Comparison of ENCODE assay signal across 10 mouse cellular contexts in genomic region chr14:120433931-120434398, GRCm38 (mm10). TPM values are rescaled to one million over a fixed set of nuclear protein-coding genes. Genes with fewer than 3 reads are reported as not detected.
DNase-seq lines count a peak whose midpoint lies in the region; ATAC-seq lines count a peak whose summit lies in the region.
"Had no signal": no experiment of that assay in that cellular context is flagged by ENCODE, and none has a peak within 500 bp of the region (broad histone marks: within the 10 kb centered on the region; RNA-seq: fewer than 3 reads in every experiment).

No protein-coding gene starts in this region.

- H3K36me3 ChIP-seq in embryonic facial prominence, embryonic 10.5 days (replicated peaks) = peaks cover 12% of the 10 kb centered on the region
- peaks cover 15% of the 10 kb centered on the region for H3K36me3 ChIP-seq in limb, embryonic 15.5 days
- H3K36me3 ChIP-seq: midbrain, embryonic 10.5 days had no signal

- ATAC-seq in limb, embryonic 15.5 days (ENCODE audit: insufficient number of reproducible peaks, low FRiP score, low TSS enrichment, low read depth) = peak; percentile 81

- H3K4me2 ChIP-seq in limb, embryonic 15.5 days = peak overlapping the region; percentile 27; the same call in 1 of the 2 replicates
- H3K4me2 ChIP-seq: heart, embryonic 15.5 days had no signal

- peak; percentile 8 for DNase-seq in kidney, postnatal 14 days
- no peak for DNase-seq in kidney, postnatal 10 days
- DNase-seq in B cell, adult 2 months = peak; percentile 5 to 6
- peak; percentile 35 for DNase-seq in embryonic facial prominence, embryonic 10.5 days (ENCODE audit: low spot score)
- DNase-seq in embryo, embryonic 10.5 days (ENCODE audit: low spot score) = no peak
- DNase-seq in right cerebral cortex, postnatal 4 days = no peak
- DNase-seq in thymus, postnatal 0 days (ENCODE audit: low spot score) = no peak

- H3K9me3 ChIP-seq in embryonic facial prominence, embryonic 10.5 days = no peaks in the 10 kb centered on the region
- H3K9me3 ChIP-seq in limb, embryonic 15.5 days = no peaks in the 10 kb centered on the region
- H3K9me3 ChIP-seq: heart, embryonic 15.5 days; midbrain, embryonic 10.5 days had no signal

- 60% methylated on average over 8 of the region's 8 CpGs for WGBS in embryonic facial prominence, embryonic 10.5 days
- 30% methylated on average over 8 of the region's 8 CpGs for WGBS in limb, embryonic 15.5 days

- no peak overlapping the region for H3K4me3 ChIP-seq in embryonic facial prominence, embryonic 10.5 days
- H3K4me3 ChIP-seq in limb, embryonic 15.5 days = no peak overlapping the region
- H3K4me3 ChIP-seq: heart, embryonic 15.5 days; midbrain, embryonic 10.5 days had no signal

- H3K27me3 ChIP-seq in embryonic facial prominence, embryonic 10.5 days (replicated peaks; ENCODE audit: low read depth, poor library complexity, severe bottlenecking) = no peaks in the 10 kb centered on the region
- H3K27me3 ChIP-seq in limb, embryonic 15.5 days = no peaks in the 10 kb centered on the region
- H3K27me3 ChIP-seq: heart, embryonic 15.5 days had no signal

- H3K9ac ChIP-seq in limb, embryonic 15.5 days = no peak overlapping the region
- H3K9ac ChIP-seq: heart, embryonic 15.5 days had no signal

- H3K27ac ChIP-seq in embryonic facial prominence, embryonic 10.5 days (replicated peaks) = 0 out of 2 replicates have a peak overlapping the region, but pooled peaks have one; percentile 21
- peak overlapping the region; percentile 86 for H3K27ac ChIP-seq in limb, embryonic 15.5 days
- H3K27ac ChIP-seq: heart, embryonic 15.5 days; midbrain, embryonic 10.5 days had no signal

- H3K4me1 ChIP-seq in embryonic facial prominence, embryonic 10.5 days = peaks cover 11% of the 10 kb centered on the region; the same call in 1 of the 2 replicates
- H3K4me1 ChIP-seq in limb, embryonic 15.5 days = peaks cover 8% of the 10 kb centered on the region
- H3K4me1 ChIP-seq: heart, embryonic 15.5 days; midbrain, embryonic 10.5 days had no signal

RNA-seq across cellular contexts. Expression of gene Rap2a, which starts 44.3 kb away (rescaled TPM):
- polyA plus RNA-seq in embryonic facial prominence, embryonic 10.5 days (2016; fragmentation: Nextera tagmentation; extraction: Ambion mirVana) = 11.0 TPM in 2 replicates
- 16.3 and 17.2 TPM in 2 replicates for polyA plus RNA-seq in limb, embryonic 15.5 days (2015; fragmentation: Nextera tagmentation; extraction: Ambion mirVana)
- polyA plus RNA-seq in thymus, postnatal 0 days (2015; fragmentation: Nextera tagmentation; extraction: Ambion mirVana) = 3.9 and 5.6 TPM in 2 replicates

Comparison
In these comparisons a context has a peak if more than half of its experiments do, and no peak if none do; other contexts are left out.
1. DNase-seq: peak in kidney, postnatal 14 days (single experiment), B cell, adult 2 months (2 of 2) and embryonic facial prominence, embryonic 10.5 days (single experiment); none in kidney, postnatal 10 days (single experiment), embryo, embryonic 10.5 days (single experiment), right cerebral cortex, postnatal 4 days (single experiment) and thymus, postnatal 0 days (single experiment).